Mouse (Mus musculus) spleen, adult 2 months (tissue): ENCODE measurements around the gene Clint1.

ENCODE experiments used
- CTCF ChIP-seq: fragments of 200-500 bp; IDR thresholded peaks from 2 replicates; pipeline ENCODE4 v1.5.1; 2011; ENCODE audit warnings: mild to moderate bottlenecking, inconsistent platforms; ENCODE audit not compliant: insufficient read depth, insufficient read length, insufficient replicate concordance; ENCODE audit errors: extremely low read depth
- POLR2A ChIP-seq: fragments of 200-500 bp; IDR thresholded peaks from 2 replicates; pipeline ENCODE4 v1.6.1; 2011; ENCODE audit warnings: low read depth, low read length, inconsistent platforms

- TF ChIP-seq POLR2A = no peak
- no peak for TF ChIP-seq CTCF
Observed at GRCm38 (mm10) chr11:45938917-45939316, 87.1 kb downstream of the Clint1 start.
